Mouse (Mus musculus): ENCODE data around the gene Bricd5. TPM values are rescaled to one million over a fixed set of nuclear protein-coding genes. Genes with fewer than 3 reads are reported as not detected.
"Not testable (repeated sequence)": the region's sequence is repeated elsewhere in the genome, so short reads cannot be mapped to it uniquely, and the experiment has no call there.

Gene Bricd5
- polyA plus RNA-seq (2015; fragmentation: Nextera tagmentation; extraction: Ambion mirVana), result 0.34 and 0.77 TPM in 2 replicates

GRCm38 (mm10) chr17:24473612-24474275 is at the start of gene Bricd5:
TSS of gene Bricd5 (plus strand) at chr17:24473884.
- H3K4me3 ChIP-seq, result peak within 1 kb of the TSS; percentile 1; the same call in 1 of the 2 replicates
- no peaks in the 10 kb centered on the region for H3K9me3 ChIP-seq
- H3K4me2 ChIP-seq, result peak within 1 kb of the TSS; percentile 94
- H3K27me3 ChIP-seq, result no peaks in the 10 kb centered on the region
- H3K36me3 ChIP-seq, result peaks cover 30% of the 10 kb centered on the region
- no peak within 1 kb of the TSS for H3K9ac ChIP-seq
- 79% methylated on average over 6 of the region's 6 CpGs for WGBS
- peaks cover 45% of the 10 kb centered on the region for H3K4me1 ChIP-seq (replicated peaks)
- 0 out of 2 replicates have a peak within 1 kb of the TSS, but pooled peaks have one; percentile 25 for H3K27ac ChIP-seq (replicated peaks)
- ATAC-seq (ENCODE audit: low FRiP score, low read depth), result no peak

- no peak for ATAC-seq (ENCODE audit: low FRiP score, low read depth)
- WGBS, result 94% methylated on average over 5 of the region's 5 CpGs
- no peaks in the 10 kb centered on the region for H3K9me3 ChIP-seq
- H3K9ac ChIP-seq, result no peak overlapping the region
- no peak overlapping the region for H3K4me3 ChIP-seq
- no peaks in the 10 kb centered on the region for H3K27me3 ChIP-seq
- H3K36me3 ChIP-seq, result peaks cover 52% of the 10 kb centered on the region
- no peak overlapping the region for H3K27ac ChIP-seq (replicated peaks)
- H3K4me2 ChIP-seq, result no peak overlapping the region
- peaks cover 16% of the 10 kb centered on the region for H3K4me1 ChIP-seq (replicated peaks)
These were observed 49.2 kb upstream of the Bricd5 start for GRCm38 (mm10) chr17:24424489-24424888.

- not testable (repeated sequence) for H3K27ac ChIP-seq (replicated peaks); ATAC-seq (ENCODE audit: low FRiP score, low read depth); H3K4me2 ChIP-seq; H3K4me3 ChIP-seq; H3K9me3 ChIP-seq; H3K27me3 ChIP-seq; H3K9ac ChIP-seq
- WGBS, result 86% methylated on average over 6 of the region's 8 CpGs
- Histone ChIP-seq H3K4me1 (replicated peaks) (peaks cover 16% of the 10 kb centered on the region), H3K36me3 (peaks cover 44% of the 10 kb centered on the region)
These were observed 48.4 kb upstream of the Bricd5 start for GRCm38 (mm10) chr17:24425326-24425725.

- H3K36me3 ChIP-seq, result peaks cover 39% of the 10 kb centered on the region
- H3K4me2 ChIP-seq, result peak overlapping the region; percentile 64
- H3K9me3 ChIP-seq, result no peaks in the 10 kb centered on the region
- no peaks in the 10 kb centered on the region for H3K27me3 ChIP-seq
- peaks cover 16% of the 10 kb centered on the region for H3K4me1 ChIP-seq (replicated peaks)
- H3K27ac ChIP-seq (replicated peaks), result peak overlapping the region; percentile 93
- no peak overlapping the region for H3K9ac ChIP-seq
- ATAC-seq (ENCODE audit: low FRiP score, low read depth), result no peak
- H3K4me3 ChIP-seq, result no peak overlapping the region
- 90% methylated on average over 7 of the region's 7 CpGs for WGBS
These were observed 47.8 kb upstream of the Bricd5 start for GRCm38 (mm10) chr17:24425905-24426304.

- H3K9me3 ChIP-seq, result no peaks in the 10 kb centered on the region
- peak within 1 kb of the TSS; percentile 93 for H3K27ac ChIP-seq (replicated peaks)
- 0% methylated on average over 48 of the region's 48 CpGs for WGBS
- peak within 1 kb of the TSS; percentile 64 for H3K4me2 ChIP-seq
- H3K4me1 ChIP-seq (replicated peaks), result peaks cover 16% of the 10 kb centered on the region
- H3K9ac ChIP-seq, result peak within 1 kb of the TSS; percentile 70
- peak; percentile 96 for ATAC-seq (ENCODE audit: low FRiP score, low read depth)
- H3K4me3 ChIP-seq, result peak within 1 kb of the TSS; percentile 58
- peaks cover 32% of the 10 kb centered on the region for H3K36me3 ChIP-seq
- no peaks in the 10 kb centered on the region for H3K27me3 ChIP-seq
These were observed 47.1 kb upstream of the Bricd5 start, which contains the start of gene Eci1 for GRCm38 (mm10) chr17:24426471-24427169. TSS of gene Eci1 (plus strand) at chr17:24426641.

- Histone ChIP-seq H3K4me2 (peak overlapping the region; percentile 64), H3K9ac (peak overlapping the region; percentile 70; the same call in 1 of the 2 replicates), H3K27me3 (no peaks in the 10 kb centered on the region), H3K4me1 (replicated peaks) (peaks cover 16% of the 10 kb centered on the region), H3K4me3 (peak overlapping the region; percentile 58), H3K27ac (replicated peaks) (peak overlapping the region; percentile 93), H3K9me3 (no peaks in the 10 kb centered on the region), H3K36me3 (peaks cover 27% of the 10 kb centered on the region)
- no peak for ATAC-seq (ENCODE audit: low FRiP score, low read depth)
- 7% methylated on average over 8 of the region's 8 CpGs for WGBS
These were observed 46.5 kb upstream of the Bricd5 start for GRCm38 (mm10) chr17:24427170-24427557.

GRCm38 (mm10) chr17:24429201-24429983 is 44.3 kb upstream of the Bricd5 start:
- Histone ChIP-seq H3K27me3 (no peaks in the 10 kb centered on the region), H3K4me3 (no peak overlapping the region), H3K9ac (no peak overlapping the region), H3K4me2 (no peak overlapping the region), H3K27ac (replicated peaks) (no peak overlapping the region), H3K9me3 (no peaks in the 10 kb centered on the region), H3K4me1 (replicated peaks) (peaks cover 16% of the 10 kb centered on the region), H3K36me3 (peaks cover 7% of the 10 kb centered on the region)
- 81% methylated on average over 14 of the region's 14 CpGs for WGBS
- no peak for ATAC-seq (ENCODE audit: low FRiP score, low read depth)

- H3K9ac ChIP-seq, result no peak overlapping the region
- no peaks in the 10 kb centered on the region for H3K4me1 ChIP-seq (replicated peaks)
- peaks cover 28% of the 10 kb centered on the region for H3K36me3 ChIP-seq
- ATAC-seq (ENCODE audit: low FRiP score, low read depth), result 0 out of 2 replicates have a peak, but pooled peaks have one; percentile 15
- no peak overlapping the region for H3K4me3 ChIP-seq
- H3K27me3 ChIP-seq, result no peaks in the 10 kb centered on the region
- 78% methylated on average over 5 of the region's 5 CpGs for WGBS
- no peaks in the 10 kb centered on the region for H3K9me3 ChIP-seq
- H3K4me2 ChIP-seq, result no peak overlapping the region
- H3K27ac ChIP-seq (replicated peaks), result no peak overlapping the region
These were observed 36.7 kb upstream of the Bricd5 start for GRCm38 (mm10) chr17:24437016-24437415.

- H3K4me1 ChIP-seq (replicated peaks), result no peaks in the 10 kb centered on the region
- H3K9ac ChIP-seq, result no peak overlapping the region
- no peak overlapping the region for H3K4me2 ChIP-seq
- no peaks in the 10 kb centered on the region for H3K9me3 ChIP-seq
- no peak overlapping the region for H3K27ac ChIP-seq (replicated peaks)
- no peak overlapping the region for H3K4me3 ChIP-seq
- 86% methylated on average over 8 of the region's 8 CpGs for WGBS
- no peaks in the 10 kb centered on the region for H3K27me3 ChIP-seq
- H3K36me3 ChIP-seq, result peaks cover 49% of the 10 kb centered on the region
- ATAC-seq (ENCODE audit: low FRiP score, low read depth), result no peak
These were observed 33.3 kb upstream of the Bricd5 start for GRCm38 (mm10) chr17:24440377-24440776.

- H3K9ac ChIP-seq, result no peak overlapping the region
- peaks cover 57% of the 10 kb centered on the region for H3K36me3 ChIP-seq
- no peaks in the 10 kb centered on the region for H3K4me1 ChIP-seq (replicated peaks)
- no peaks in the 10 kb centered on the region for H3K27me3 ChIP-seq
- WGBS, result 43% methylated on average over 2 of the region's 2 CpGs
- no peak overlapping the region for H3K4me3 ChIP-seq
- no peak for ATAC-seq (ENCODE audit: low FRiP score, low read depth)
- H3K27ac ChIP-seq (replicated peaks), result no peak overlapping the region
- H3K9me3 ChIP-seq, result no peaks in the 10 kb centered on the region
- no peak overlapping the region for H3K4me2 ChIP-seq
These were observed 32.5 kb upstream of the Bricd5 start for GRCm38 (mm10) chr17:24441148-24441547.

- no peaks in the 10 kb centered on the region for H3K4me1 ChIP-seq (replicated peaks)
- no peak overlapping the region for H3K9ac ChIP-seq
- no peak overlapping the region for H3K27ac ChIP-seq (replicated peaks)
- no peaks in the 10 kb centered on the region for H3K27me3 ChIP-seq
- H3K36me3 ChIP-seq, result peaks cover 66% of the 10 kb centered on the region
- no peak for ATAC-seq (ENCODE audit: low FRiP score, low read depth)
- H3K4me3 ChIP-seq, result no peak overlapping the region
- H3K9me3 ChIP-seq, result no peaks in the 10 kb centered on the region
- no peak overlapping the region for H3K4me2 ChIP-seq
- WGBS, result 90% methylated on average over 14 of the region's 14 CpGs
These were observed 31.6 kb upstream of the Bricd5 start for GRCm38 (mm10) chr17:24442107-24442506.
